Mouse (Mus musculus) lung, postnatal 0 days (tissue): Measurements from ENCODE around the gene Cd3d.

Experiments used
- CTCF ChIP-seq: IDR thresholded peaks from 2 replicates; pipeline ENCODE4 v1.5.1; 2016; ENCODE audit warnings: antibody characterized with exemption, mild to moderate bottlenecking
- EP300 ChIP-seq: IDR thresholded peaks from 2 replicates; pipeline ENCODE4 v1.6.1; 2016; ENCODE audit warnings: antibody characterized with exemption, mild to moderate bottlenecking, control low read depth

- TF ChIP-seq CTCF (no peak), EP300 (no peak)
Measured at GRCm38 (mm10) chr9:44996590-44996989, 15.0 kb downstream of the Cd3d start.
